Mouse (Mus musculus): ENCODE results near the gene Inpp5e.
"Not testable (repeated sequence)": the region's sequence is repeated elsewhere in the genome, so short reads cannot be mapped to it uniquely, and the experiment has no call there.

Gene Inpp5e

GRCm38 (mm10) chr2:26418120-26418519, 9.1 kb upstream of the Inpp5e start:
- no peak for DNase-seq (ENCODE audit: low spot score)

- no peak for DNase-seq (ENCODE audit: low spot score)
Observed at GRCm38 (mm10) chr2:26417066-26417465, 8.1 kb upstream of the Inpp5e start.

- DNase-seq (ENCODE audit: low spot score), result no peak
Observed at GRCm38 (mm10) chr2:26410931-26411411, 2.0 kb upstream of the Inpp5e start.

GRCm38 (mm10) chr2:26410091-26410490, 1.1 kb upstream of the Inpp5e start:
- DNase-seq (ENCODE audit: low spot score), result no peak

- no peak for DNase-seq (ENCODE audit: low spot score)
Observed at GRCm38 (mm10) chr2:26409362-26409761, 359 bp upstream of the Inpp5e start.

- DNase-seq (ENCODE audit: low spot score), result no peak
Observed at GRCm38 (mm10) chr2:26403306-26403705, 5.7 kb downstream of the Inpp5e start.

- no peak for DNase-seq (ENCODE audit: low spot score)
Observed at GRCm38 (mm10) chr2:26402265-26402664, 6.7 kb downstream of the Inpp5e start.

GRCm38 (mm10) chr2:26401023-26401422, 8.0 kb downstream of the Inpp5e start:
- no peak for DNase-seq (ENCODE audit: low spot score)

GRCm38 (mm10) chr2:26400296-26400695, 8.7 kb downstream of the Inpp5e start:
- DNase-seq (ENCODE audit: low spot score), result no peak

GRCm38 (mm10) chr2:26399647-26400046, 9.4 kb downstream of the Inpp5e start:
- DNase-seq (ENCODE audit: low spot score), result no peak

GRCm38 (mm10) chr2:26398978-26399377, 10.0 kb downstream of the Inpp5e start:
- no peak for DNase-seq (ENCODE audit: low spot score)

GRCm38 (mm10) chr2:26391617-26392016, 17.4 kb downstream of the Inpp5e start:
- DNase-seq (ENCODE audit: low spot score), result no peak

- no peak for DNase-seq (ENCODE audit: low spot score)
Observed at GRCm38 (mm10) chr2:26390954-26391353, 18.0 kb downstream of the Inpp5e start.

- peak; percentile 83 for DNase-seq (ENCODE audit: low spot score)
Observed at GRCm38 (mm10) chr2:26389154-26389690, 19.8 kb downstream of the Inpp5e start, which contains the start of the genes Entr1 and Pmpca. Entr1 (minus strand) TSS chr2:26389316. Pmpca (plus strand) TSS chr2:26389339.

- no peak for DNase-seq (ENCODE audit: low spot score)
Observed at GRCm38 (mm10) chr2:26388682-26389153, 20.3 kb downstream of the Inpp5e start.

- no peak for DNase-seq (ENCODE audit: low spot score)
Observed at GRCm38 (mm10) chr2:26387713-26388112, 21.3 kb downstream of the Inpp5e start.

GRCm38 (mm10) chr2:26380871-26381270, 28.1 kb downstream of the Inpp5e start:
- not testable (repeated sequence) for DNase-seq (ENCODE audit: low spot score)

GRCm38 (mm10) chr2:26380131-26380771, 28.8 kb downstream of the Inpp5e start, which contains the start of gene Snapc4:
Snapc4 (minus strand) TSS chr2:26380653.
- DNase-seq (ENCODE audit: low spot score), result peak; percentile 85

GRCm38 (mm10) chr2:26372396-26372795, 36.6 kb downstream of the Inpp5e start:
- DNase-seq (ENCODE audit: low spot score), result no peak

- no peak for DNase-seq (ENCODE audit: low spot score)
Observed at GRCm38 (mm10) chr2:26368572-26368971, 40.4 kb downstream of the Inpp5e start.

- no peak for DNase-seq (ENCODE audit: low spot score)
Observed at GRCm38 (mm10) chr2:26367911-26368310, 41.1 kb downstream of the Inpp5e start.

GRCm38 (mm10) chr2:26364738-26365465, 44.1 kb downstream of the Inpp5e start:
- no peak for DNase-seq (ENCODE audit: low spot score)

- DNase-seq (ENCODE audit: low spot score), result no peak
Observed at GRCm38 (mm10) chr2:26363481-26363880, 45.5 kb downstream of the Inpp5e start.
